Mouse (Mus musculus): Measurements from ENCODE around the gene Sfxn1. TPM values are rescaled to one million over a fixed set of nuclear protein-coding genes. Genes with fewer than 3 reads are reported as not detected.

Sfxn1 gene
- polyA plus RNA-seq, 1 experiment from 2014 or later, result 83.1 TPM

- WGBS, result 81% methylated on average over 11 of the region's 11 CpGs
- no peak for TF ChIP-seq CTCF (IDR thresholded peaks at IDR 0.05; ENCODE audit: low read depth)
- ATAC-seq (ENCODE audit: insufficient read depth), result no peak
- H3K4me3 ChIP-seq (ENCODE audit: low read depth, low read length), result no peak overlapping the region
- H3K9me3 ChIP-seq (ENCODE audit: low read depth, low read length), result no peaks in the 10 kb centered on the region
- H3K27me3 ChIP-seq (ENCODE audit: insufficient read depth, low read length), result no peaks in the 10 kb centered on the region
- no peak for DNase-seq
- peaks cover 5% of the 10 kb centered on the region; the same call in 1 of the 2 replicates for H3K36me3 ChIP-seq (ENCODE audit: insufficient read depth)
- H3K9ac ChIP-seq, result no peak overlapping the region
- no peak overlapping the region for H3K4me2 ChIP-seq
- H3K4me1 ChIP-seq (ENCODE audit: insufficient read depth), result peaks cover 10% of the 10 kb centered on the region
- H3K27ac ChIP-seq (ENCODE audit: low read depth), result no peak overlapping the region
Measured at GRCm38 (mm10) chr13:54076762-54077460, 5.2 kb downstream of the Sfxn1 start.

DNA sequence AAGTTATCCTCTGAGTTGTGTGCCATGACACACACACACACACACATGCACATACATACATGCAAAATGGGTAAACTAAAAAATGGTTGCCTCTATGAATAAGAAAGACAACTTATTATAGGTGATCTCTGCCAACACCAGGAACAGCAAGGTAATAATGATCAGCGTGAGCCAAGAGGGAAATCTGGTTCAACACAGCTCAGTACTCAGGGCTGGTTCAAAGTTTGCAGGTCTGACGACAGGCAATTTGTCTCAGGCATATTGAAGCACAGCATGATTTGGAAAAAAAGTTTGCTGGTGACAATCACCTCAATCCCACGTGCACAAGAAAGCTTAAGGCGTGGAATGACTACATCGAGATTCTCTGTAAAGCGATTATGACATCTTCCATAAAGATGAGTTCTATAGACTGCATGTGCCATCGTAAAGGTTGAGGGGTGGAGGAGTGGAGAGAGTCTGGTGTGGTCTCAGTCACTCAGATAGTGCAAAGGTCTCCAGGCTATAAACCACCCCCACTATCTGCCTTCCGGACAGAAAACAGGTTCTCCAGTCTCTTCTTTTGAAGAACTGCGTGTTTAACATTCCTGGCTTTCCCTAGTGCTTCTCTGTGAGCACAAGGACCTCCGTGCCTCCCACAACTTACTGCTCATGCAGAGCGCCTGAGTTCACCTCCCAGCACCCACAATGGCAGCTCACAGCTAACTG lies 6.0 kb downstream of the Sfxn1 start:
- Histone ChIP-seq H3K4me1 (ENCODE audit: insufficient read depth) (peaks cover 10% of the 10 kb centered on the region), H3K4me3 (ENCODE audit: low read depth, low read length) (no peak overlapping the region), H3K36me3 (ENCODE audit: insufficient read depth) (peaks cover 5% of the 10 kb centered on the region; the same call in 1 of the 2 replicates), H3K27ac (ENCODE audit: low read depth) (no peak overlapping the region), H3K4me2 (no peak overlapping the region), H3K9ac (no peak overlapping the region), H3K27me3 (ENCODE audit: insufficient read depth, low read length) (no peaks in the 10 kb centered on the region), H3K9me3 (ENCODE audit: low read depth, low read length) (no peaks in the 10 kb centered on the region)
- DNase-seq, result no peak
- no peak for TF ChIP-seq CTCF (IDR thresholded peaks at IDR 0.05; ENCODE audit: low read depth)
- ATAC-seq (ENCODE audit: insufficient read depth), result no peak
- 65% methylated on average over 11 of the region's 11 CpGs for WGBS

- H3K4me2 ChIP-seq, result no peak overlapping the region
- no peak overlapping the region for H3K4me3 ChIP-seq (ENCODE audit: low read depth, low read length)
- no peak overlapping the region for H3K9ac ChIP-seq
- ATAC-seq (ENCODE audit: insufficient read depth) (no peak), DNase-seq (peak; percentile 50)
- H3K36me3 ChIP-seq (ENCODE audit: insufficient read depth), result peaks cover 7% of the 10 kb centered on the region; the same call in 1 of the 2 replicates
- 58% methylated on average over 12 of the region's 12 CpGs for WGBS
- no peaks in the 10 kb centered on the region for H3K9me3 ChIP-seq (ENCODE audit: low read depth, low read length)
- no peak for TF ChIP-seq CTCF (IDR thresholded peaks at IDR 0.05; ENCODE audit: low read depth)
- peaks cover 6% of the 10 kb centered on the region; the same call in 1 of the 2 replicates for H3K4me1 ChIP-seq (ENCODE audit: insufficient read depth)
- no peaks in the 10 kb centered on the region for H3K27me3 ChIP-seq (ENCODE audit: insufficient read depth, low read length)
- no peak overlapping the region for H3K27ac ChIP-seq (ENCODE audit: low read depth)
Measured at GRCm38 (mm10) chr13:54079782-54080759, 8.4 kb downstream of the Sfxn1 start.

DNA sequence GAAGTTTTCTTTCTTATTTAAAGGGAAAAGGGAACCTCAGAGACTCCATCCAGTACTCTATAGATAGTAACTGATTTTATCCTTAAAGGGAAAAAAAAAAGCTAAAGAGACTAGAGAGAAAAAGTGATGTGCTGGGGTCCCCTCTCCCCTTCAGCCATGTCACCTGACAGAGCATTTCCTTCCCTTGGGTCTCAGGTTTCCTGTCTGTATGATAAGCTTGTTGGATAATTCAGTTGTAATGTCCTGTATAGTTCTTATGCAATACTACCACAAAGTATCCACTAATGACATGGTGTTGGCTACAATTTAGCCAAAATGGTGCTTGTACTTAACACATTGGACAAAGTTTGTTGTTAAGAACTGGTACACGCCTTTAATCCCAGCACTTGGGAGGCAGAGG lies 9.1 kb downstream of the Sfxn1 start:
- peaks cover 12% of the 10 kb centered on the region for H3K36me3 ChIP-seq (ENCODE audit: insufficient read depth)
- H3K4me2 ChIP-seq, result no peak overlapping the region
- peaks cover 6% of the 10 kb centered on the region; the same call in 1 of the 2 replicates for H3K4me1 ChIP-seq (ENCODE audit: insufficient read depth)
- no peak overlapping the region for H3K9ac ChIP-seq
- H3K9me3 ChIP-seq (ENCODE audit: low read depth, low read length), result no peaks in the 10 kb centered on the region
- ATAC-seq (ENCODE audit: insufficient read depth) (no peak), DNase-seq (no peak)
- H3K4me3 ChIP-seq (ENCODE audit: low read depth, low read length), result no peak overlapping the region
- TF ChIP-seq CTCF (IDR thresholded peaks at IDR 0.05; ENCODE audit: low read depth), result no peak
- H3K27me3 ChIP-seq (ENCODE audit: insufficient read depth, low read length), result no peaks in the 10 kb centered on the region
- WGBS, result 86% methylated on average over 1 of the region's 1 CpGs
- H3K27ac ChIP-seq (ENCODE audit: low read depth), result no peak overlapping the region

DNA sequence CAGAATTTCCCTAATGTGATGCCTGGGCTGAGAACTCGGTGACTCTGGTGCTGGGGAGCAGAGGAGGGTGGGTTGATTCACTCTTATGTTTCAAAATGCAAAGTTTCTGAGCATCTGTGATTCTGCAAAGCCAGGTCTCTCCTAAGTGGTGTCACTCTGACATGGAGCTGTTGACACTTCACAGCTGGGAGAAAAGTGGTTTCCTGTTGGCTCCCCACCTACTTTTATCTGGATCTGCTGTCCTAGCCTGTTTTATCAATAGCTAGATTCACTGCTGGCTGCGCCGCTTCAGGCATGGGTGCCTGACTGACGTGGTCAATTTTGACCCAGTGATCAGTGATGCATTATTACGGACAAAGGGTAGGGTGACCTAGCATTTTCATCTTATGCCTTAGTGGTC lies 11.3 kb downstream of the Sfxn1 start:
- Histone ChIP-seq H3K27ac (ENCODE audit: low read depth) (no peak overlapping the region), H3K9ac (no peak overlapping the region), H3K27me3 (ENCODE audit: insufficient read depth, low read length) (no peaks in the 10 kb centered on the region), H3K36me3 (ENCODE audit: insufficient read depth) (peaks cover 29% of the 10 kb centered on the region), H3K4me3 (ENCODE audit: low read depth, low read length) (no peak overlapping the region), H3K9me3 (ENCODE audit: low read depth, low read length) (no peaks in the 10 kb centered on the region), H3K4me2 (no peak overlapping the region), H3K4me1 (ENCODE audit: insufficient read depth) (peaks cover 6% of the 10 kb centered on the region; the same call in 1 of the 2 replicates)
- ATAC-seq (ENCODE audit: insufficient read depth) (no peak), DNase-seq (peak; percentile 52)
- TF ChIP-seq CTCF (IDR thresholded peaks at IDR 0.05; ENCODE audit: low read depth), result no peak
- 45% methylated on average over 5 of the region's 5 CpGs for WGBS

GRCm38 (mm10) chr13:54084178-54084577 lies 12.5 kb downstream of the Sfxn1 start:
- Histone ChIP-seq H3K4me1 (ENCODE audit: insufficient read depth) (no peaks in the 10 kb centered on the region), H3K9me3 (ENCODE audit: low read depth, low read length) (no peaks in the 10 kb centered on the region), H3K27me3 (ENCODE audit: insufficient read depth, low read length) (no peaks in the 10 kb centered on the region), H3K27ac (ENCODE audit: low read depth) (no peak overlapping the region), H3K36me3 (ENCODE audit: insufficient read depth) (peaks cover 41% of the 10 kb centered on the region), H3K4me3 (ENCODE audit: low read depth, low read length) (no peak overlapping the region), H3K9ac (no peak overlapping the region), H3K4me2 (no peak overlapping the region)
- ATAC-seq (ENCODE audit: insufficient read depth), result no peak
- no peak for DNase-seq
- WGBS, result 55% methylated on average over 4 of the region's 4 CpGs
- TF ChIP-seq CTCF (IDR thresholded peaks at IDR 0.05; ENCODE audit: low read depth), result no peak
